Mouse (Mus musculus) MN1 (cell line): ENCODE data around the gene Cacng4.

ENCODE experiments used
- DNase-seq: peaks from one replicate; pipeline ENCODE4 v3.0.0-alpha.2; 2016; ENCODE audit warnings: low spot score

Gene Cacng4

DNA sequence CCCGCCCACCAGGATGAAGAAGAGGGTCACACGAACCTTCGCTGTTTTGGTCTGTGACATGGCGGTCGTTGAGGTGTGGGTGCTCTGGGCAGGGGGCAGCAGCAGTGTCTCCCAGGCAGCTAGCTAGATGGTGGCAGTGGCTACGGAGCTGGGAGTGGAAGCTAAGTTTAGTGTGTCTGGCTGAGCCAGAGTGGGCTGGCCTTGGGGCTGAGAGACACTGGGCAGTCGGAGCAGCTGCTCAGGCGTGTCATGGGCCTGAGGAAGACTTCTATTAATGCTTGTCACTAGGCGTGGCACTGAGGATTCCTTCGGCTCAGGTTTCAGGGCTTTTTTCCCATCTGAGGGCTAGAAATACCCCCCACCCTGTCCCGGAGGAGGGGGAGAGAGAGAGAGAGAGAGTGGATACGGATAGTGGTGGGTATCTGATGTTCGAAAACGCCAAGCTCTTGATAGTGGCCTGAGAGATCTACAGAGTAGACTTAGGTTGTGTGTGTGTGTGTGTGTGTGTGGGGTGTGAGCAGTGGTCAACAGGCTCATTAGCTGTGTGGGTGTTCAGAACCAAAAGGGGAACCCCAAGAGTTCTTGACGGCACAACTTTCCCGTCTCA is 77.9 kb downstream of the Cacng4 start, which contains the start of gene Cacng1:
Gene Cacng1 (minus strand): TSS at position 191 of the 607 bp plus-strand sequence.
- DNase-seq, result no peak

- no peak for DNase-seq
Observed at GRCm38 (mm10) chr11:107714368-107714767, 80.0 kb downstream of the Cacng4 start.

DNA sequence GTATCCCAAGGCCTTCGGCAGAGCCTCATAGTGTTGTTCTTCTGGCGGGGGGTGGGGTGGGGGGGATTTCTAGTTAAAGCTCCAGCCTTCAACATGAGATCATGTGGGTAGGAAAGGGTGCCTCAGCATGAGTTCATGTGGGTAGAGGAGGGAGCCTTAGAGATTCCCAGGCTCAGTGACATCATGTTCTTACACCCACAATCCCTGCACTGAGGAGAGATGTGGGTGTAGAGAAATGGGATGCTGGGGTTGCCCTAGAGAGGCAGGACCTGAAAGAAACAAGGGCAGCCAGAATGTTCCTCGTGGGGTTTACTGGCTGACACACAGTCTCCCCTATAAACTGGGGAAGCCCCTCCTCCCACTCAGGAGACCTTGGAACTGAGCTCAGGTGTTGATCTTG is 84.0 kb downstream of the Cacng4 start:
- no peak for DNase-seq

GRCm38 (mm10) chr11:107707897-107708610 is 86.3 kb downstream of the Cacng4 start:
- DNase-seq, result no peak

GRCm38 (mm10) chr11:107705476-107706074 is 88.8 kb downstream of the Cacng4 start:
- no peak for DNase-seq

DNA sequence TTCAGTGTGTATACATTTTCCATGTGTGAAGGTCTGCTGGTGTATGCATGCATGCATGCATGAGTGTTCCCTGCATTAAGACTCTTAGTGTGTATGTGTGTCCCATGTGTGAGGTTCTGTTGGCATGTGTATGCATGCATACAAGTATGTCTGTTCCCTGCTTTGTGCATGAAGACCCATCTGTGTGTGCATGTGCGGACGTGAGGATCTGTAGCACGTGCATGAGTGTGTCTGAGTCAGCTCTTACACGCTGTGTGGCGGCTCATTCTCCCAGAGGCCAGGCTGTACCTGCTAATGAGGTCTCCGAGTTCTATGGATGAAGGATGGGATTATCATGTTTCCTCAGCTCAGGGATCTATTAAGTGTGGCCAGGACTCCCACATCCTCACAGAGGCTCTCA is 89.3 kb downstream of the Cacng4 start:
- no peak for DNase-seq

GRCm38 (mm10) chr11:107703272-107704134 is 90.9 kb downstream of the Cacng4 start:
- no peak for DNase-seq

DNA sequence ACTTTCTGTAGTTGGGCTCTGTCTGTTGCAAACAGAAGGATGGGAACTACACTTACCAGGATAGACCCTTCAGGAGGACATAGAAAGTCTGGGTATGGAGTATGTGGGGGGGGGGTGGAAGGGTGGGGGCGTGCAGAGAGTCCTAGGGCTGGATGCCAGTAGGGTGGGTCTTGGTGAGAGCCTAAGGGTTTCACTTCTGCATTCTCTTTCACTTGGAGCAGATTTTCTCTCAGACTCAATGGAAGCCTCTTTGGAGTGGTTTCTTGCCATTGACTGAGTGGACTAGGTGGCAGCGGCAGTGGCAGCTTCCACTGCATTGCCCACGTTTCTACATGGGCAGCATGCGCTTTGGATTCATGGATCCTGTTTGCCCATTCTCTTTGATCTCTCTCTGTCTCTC is 94.4 kb downstream of the Cacng4 start:
- DNase-seq, result no peak

DNA sequence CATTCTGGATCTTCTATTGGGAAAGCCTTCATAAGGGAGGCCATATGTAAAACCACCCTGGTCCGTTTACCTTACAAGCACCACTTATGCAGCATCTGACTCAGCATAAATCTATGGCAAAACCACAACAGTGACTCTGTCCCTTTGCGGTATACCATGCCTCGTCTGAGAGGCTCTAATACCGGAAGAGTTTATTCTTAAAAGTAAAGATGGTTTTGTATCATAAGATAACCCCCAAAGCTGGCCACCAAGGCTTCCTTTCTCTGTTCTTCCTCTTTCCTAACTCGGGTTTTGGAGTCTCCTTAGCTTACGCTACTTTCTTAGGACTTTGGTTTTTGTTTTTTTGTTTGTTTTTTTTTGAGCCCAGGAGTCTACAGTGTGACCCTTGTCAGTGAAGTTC is 101.0 kb downstream of the Cacng4 start:
- DNase-seq, result no peak

DNA sequence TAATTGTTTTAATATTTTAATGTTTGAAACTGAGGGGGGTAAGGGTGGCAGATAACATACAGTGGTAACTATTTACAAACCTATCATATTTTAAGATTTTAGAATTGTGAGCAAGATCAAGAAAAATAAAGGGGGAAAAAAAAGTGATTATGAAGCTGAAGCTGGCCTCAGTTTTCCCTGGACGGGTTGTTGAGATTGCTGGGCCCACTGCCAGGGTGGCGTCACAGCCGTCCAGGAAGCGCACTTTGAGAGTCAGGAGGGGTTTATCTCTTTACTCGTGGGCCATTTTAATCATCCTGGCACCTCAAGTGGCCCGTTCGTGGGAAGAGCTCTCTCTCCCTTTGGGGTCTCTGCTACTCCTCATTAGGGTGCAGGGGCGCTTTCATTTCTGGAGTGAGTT is 102.8 kb downstream of the Cacng4 start:
- no peak for DNase-seq

GRCm38 (mm10) chr11:107688480-107688879 is 105.9 kb downstream of the Cacng4 start:
- DNase-seq, result no peak

DNA sequence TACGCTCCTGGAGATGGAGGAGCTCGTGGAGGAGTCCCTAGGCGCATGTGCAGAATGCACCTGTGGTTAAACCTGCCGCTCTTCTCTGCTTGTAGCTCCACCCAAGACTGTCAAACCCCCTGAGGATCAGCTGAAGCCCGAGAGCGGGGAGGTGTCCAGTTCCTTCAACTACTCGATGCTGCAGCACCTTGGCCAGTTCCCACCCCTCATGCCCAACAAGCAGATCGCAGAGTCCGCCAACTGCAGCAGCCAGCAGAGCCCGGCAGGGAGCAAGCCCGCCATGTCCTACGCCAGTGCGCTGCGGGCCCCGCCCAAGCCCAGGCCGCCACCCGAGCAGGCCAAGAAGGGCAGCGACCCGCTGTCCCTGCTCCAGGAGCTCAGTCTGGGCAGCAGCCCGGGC is 108.1 kb downstream of the Cacng4 start:
- DNase-seq, result no peak

GRCm38 (mm10) chr11:107683544-107684465 is 110.6 kb downstream of the Cacng4 start:
- no peak for DNase-seq

- DNase-seq, result no peak
Observed at GRCm38 (mm10) chr11:107682694-107683355, 111.5 kb downstream of the Cacng4 start.
